Mouse (Mus musculus) limb, embryonic 11.5 days (tissue): Measurements from ENCODE around the gene Narfl. TPM values are rescaled to one million over a fixed set of nuclear protein-coding genes. Genes with fewer than 3 reads are reported as not detected.

Experiments
- ATAC-seq: fragments of 200-750 bp; cut with Nextera tagmentation; 2 replicates; pipeline ENCODE4 v1.8.0; 2017; ENCODE audit warnings: low read depth; ENCODE audit not compliant: insufficient number of reproducible peaks, low FRiP score, low TSS enrichment
- DNase-seq: peaks from one replicate; pipeline ENCODE4 v3.0.0-alpha.2; 2015; ENCODE audit warnings: low spot score
- H3K27ac ChIP-seq: fragments of 300-500 bp; sonication (generic); replicated peaks from 2 replicates; pipeline ENCODE4 v1.5.1; 2014; ENCODE audit warnings: low read depth, mild to moderate bottlenecking, low read length
- H3K27me3 ChIP-seq: fragments of 300-500 bp; sonication (generic); 2 replicates; pipeline ENCODE4 v1.6.1; 2014; ENCODE audit warnings: mild to moderate bottlenecking, low read length, mixed read lengths; ENCODE audit not compliant: control insufficient read depth, insufficient read depth
- H3K36me3 ChIP-seq: fragments of 300-500 bp; sonication (generic); 2 replicates; pipeline ENCODE4 v1.6.1; 2014; ENCODE audit warnings: mild to moderate bottlenecking, low read length, moderate library complexity, mixed read lengths; ENCODE audit not compliant: control insufficient read depth, insufficient read depth
- H3K4me1 ChIP-seq: fragments of 300-500 bp; sonication (generic); 2 replicates; pipeline ENCODE4 v1.6.1; 2014; ENCODE audit warnings: low read length, mixed read lengths; ENCODE audit not compliant: control insufficient read depth, insufficient read depth
- H3K4me2 ChIP-seq: fragments of 300-500 bp; sonication (generic); 2 replicates; pipeline ENCODE4 v1.6.1; 2014; ENCODE audit warnings: low read depth, mild to moderate bottlenecking, moderate library complexity; ENCODE audit not compliant: severe bottlenecking
- H3K4me3 ChIP-seq: fragments of 300-500 bp; sonication (generic); 2 replicates; pipeline ENCODE4 v1.5.1; 2014; ENCODE audit warnings: low read depth, low read length
- H3K9ac ChIP-seq: fragments of 300-500 bp; sonication (generic); 2 replicates; pipeline ENCODE4 v1.6.1; 2014; ENCODE audit warnings: mild to moderate bottlenecking, low read length
- H3K9me3 ChIP-seq: fragments of 300-500 bp; sonication (generic); 2 replicates; pipeline ENCODE4 v1.6.1; 2016; ENCODE audit warnings: low read length; ENCODE audit not compliant: control insufficient read depth
- WGBS: fragments of 180-500 bp; shearing (Covaris S2); extraction: QIAGEN DNeasy Blood & Tissue Kit; methylation state at CpG from one replicate; pipeline ENCODE4 v1.1.7; 2014; 5-methylcytosine and 5-hydroxymethylcytosine counted together
- polyA plus RNA-seq: library from polyadenylated mRNA; unstranded; fragments of >200 nt; fragmentation: Nextera tagmentation; extraction: Ambion mirVana; gene quantifications from 2 replicates; pipeline ENCODE4 v1.2.1, GENCODE M21; 2014

The Narfl gene
- polyA plus RNA-seq, 1 experiment from 2014 or later: 23.6 TPM

GRCm38 (mm10) chr17:25791320-25791842 is 17.8 kb downstream of the Narfl start:
- no peaks in the 10 kb centered on the region for H3K9me3 ChIP-seq
- peak overlapping the region; percentile 71 for H3K9ac ChIP-seq
- DNase-seq (no peak), ATAC-seq (peak; percentile 1; the same call in 1 of the 2 replicates)
- H3K4me2 ChIP-seq: peak overlapping the region; percentile 90
- H3K4me3 ChIP-seq: peak overlapping the region; percentile 66
- no peaks in the 10 kb centered on the region for H3K27me3 ChIP-seq
- 0 out of 2 replicates have a peak, but pooled peaks cover 11% of the 10 kb centered on the region for H3K36me3 ChIP-seq
- peak overlapping the region; percentile 79 for H3K27ac ChIP-seq
- peaks cover 30% of the 10 kb centered on the region for H3K4me1 ChIP-seq
- WGBS: 32% methylated on average over 19 of the region's 19 CpGs

- H3K27me3 ChIP-seq: no peaks in the 10 kb centered on the region
- 0 out of 2 replicates have a peak, but pooled peaks cover 11% of the 10 kb centered on the region for H3K36me3 ChIP-seq
- peaks cover 30% of the 10 kb centered on the region for H3K4me1 ChIP-seq
- peak; percentile 91 for DNase-seq
- under 1% methylated on average over 45 of the region's 45 CpGs for WGBS
- no peaks in the 10 kb centered on the region for H3K9me3 ChIP-seq
- peak overlapping the region; percentile 90 for H3K4me2 ChIP-seq
- peak overlapping the region; percentile 79 for H3K27ac ChIP-seq
- peak overlapping the region; percentile 71 for H3K9ac ChIP-seq
- peak; percentile 26 for ATAC-seq
- H3K4me3 ChIP-seq: peak overlapping the region; percentile 66
Observed at GRCm38 (mm10) chr17:25791843-25792527, 18.4 kb downstream of the Narfl start.

DNA sequence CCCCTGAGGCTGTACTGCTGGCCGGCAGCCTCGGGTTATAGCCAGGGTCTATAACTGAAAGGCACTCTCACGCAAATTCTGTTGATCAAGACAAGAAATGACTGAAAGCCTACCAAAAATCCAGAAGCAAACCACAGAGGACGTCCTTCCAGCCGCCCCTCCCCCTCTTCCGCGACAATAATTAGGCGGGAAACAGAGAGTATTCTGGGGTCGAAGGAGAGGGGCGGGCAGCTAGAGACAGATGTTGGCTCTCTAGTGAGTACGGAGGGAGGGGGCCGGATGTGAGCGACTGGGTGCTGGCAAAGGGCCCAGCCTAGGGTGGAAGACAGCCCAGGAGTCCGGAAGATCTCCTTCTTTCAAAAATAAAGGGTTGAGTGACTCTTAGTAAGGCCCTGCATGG is 19.0 kb downstream of the Narfl start, which contains the start of gene Fam173a:
Gene Fam173a (minus strand): TSS at position 287 of the 400 bp plus-strand sequence.
- H3K27ac ChIP-seq: peak within 1 kb of the TSS; percentile 79
- H3K4me1 ChIP-seq: peaks cover 34% of the 10 kb centered on the region
- H3K27me3 ChIP-seq: no peaks in the 10 kb centered on the region
- 0 out of 2 replicates have a peak, but pooled peaks cover 10% of the 10 kb centered on the region for H3K36me3 ChIP-seq
- peak within 1 kb of the TSS; percentile 66 for H3K4me3 ChIP-seq
- no peak for ATAC-seq
- no peaks in the 10 kb centered on the region for H3K9me3 ChIP-seq
- peak within 1 kb of the TSS; percentile 71 for H3K9ac ChIP-seq
- under 1% methylated on average over 14 of the region's 14 CpGs for WGBS
- H3K4me2 ChIP-seq: peak within 1 kb of the TSS; percentile 90
- peak; percentile 76 for DNase-seq

DNA sequence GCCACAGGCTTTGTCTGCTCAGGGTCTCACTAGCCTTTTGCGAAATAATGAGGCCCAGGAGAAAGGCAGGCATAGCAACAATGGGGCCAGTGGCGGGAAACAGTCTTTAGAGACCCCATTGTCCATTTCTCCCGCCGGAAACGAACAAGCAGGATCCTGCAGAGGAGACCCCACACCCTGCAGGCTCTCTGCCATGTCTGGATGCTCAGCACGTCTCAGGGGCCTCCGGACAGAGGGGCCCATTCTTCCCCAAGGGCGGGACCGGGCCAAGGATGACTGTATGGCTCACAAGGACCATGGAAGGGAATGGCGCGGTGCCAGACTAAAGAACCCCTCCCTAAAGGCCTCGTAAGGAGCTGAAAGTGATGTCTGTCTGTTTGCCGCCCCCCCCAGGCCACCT is 20.6 kb downstream of the Narfl start:
- 0 out of 2 replicates have a peak, but pooled peaks cover 3% of the 10 kb centered on the region for H3K36me3 ChIP-seq
- DNase-seq: no peak
- no peak overlapping the region for H3K9ac ChIP-seq
- H3K27me3 ChIP-seq: no peaks in the 10 kb centered on the region
- ATAC-seq: no peak
- H3K9me3 ChIP-seq: no peaks in the 10 kb centered on the region
- WGBS: 86% methylated on average over 13 of the region's 13 CpGs
- H3K27ac ChIP-seq: no peak overlapping the region
- H3K4me2 ChIP-seq: no peak overlapping the region
- no peak overlapping the region for H3K4me3 ChIP-seq
- H3K4me1 ChIP-seq: peaks cover 35% of the 10 kb centered on the region

GRCm38 (mm10) chr17:25794998-25795397 is 21.4 kb downstream of the Narfl start:
- Histone ChIP-seq H3K4me1 (peaks cover 35% of the 10 kb centered on the region), H3K27me3 (no peaks in the 10 kb centered on the region), H3K9me3 (no peaks in the 10 kb centered on the region), H3K4me2 (peak overlapping the region; percentile 99; the same call in 1 of the 2 replicates), H3K36me3 (no peaks in the 10 kb centered on the region), H3K9ac (no peak overlapping the region), H3K27ac (no peak overlapping the region), H3K4me3 (no peak overlapping the region)
- WGBS: 87% methylated on average over 17 of the region's 17 CpGs
- no peak for DNase-seq
- ATAC-seq: no peak

GRCm38 (mm10) chr17:25795609-25796092 is 22.1 kb downstream of the Narfl start, which contains the start of gene AC134908.4:
Gene AC134908.4, minus strand, starts transcription at chr17:25795659.
- peak; percentile 69 for DNase-seq
- Histone ChIP-seq H3K4me2 (peak within 1 kb of the TSS; percentile 99), H3K27ac (peak within 1 kb of the TSS; percentile 57), H3K9ac (peak within 1 kb of the TSS; percentile 79), H3K27me3 (no peaks in the 10 kb centered on the region), H3K36me3 (no peaks in the 10 kb centered on the region), H3K9me3 (no peaks in the 10 kb centered on the region), H3K4me1 (peaks cover 35% of the 10 kb centered on the region), H3K4me3 (peak within 1 kb of the TSS; percentile 76)
- WGBS: 6% methylated on average over 6 of the region's 6 CpGs
- peak; percentile 3; the same call in 1 of the 2 replicates for ATAC-seq

- Histone ChIP-seq H3K4me3 (peak overlapping the region; percentile 76), H3K4me2 (peak overlapping the region; percentile 99), H3K9me3 (no peaks in the 10 kb centered on the region), H3K27ac (peak overlapping the region; percentile 57), H3K27me3 (no peaks in the 10 kb centered on the region), H3K4me1 (peaks cover 33% of the 10 kb centered on the region), H3K9ac (peak overlapping the region; percentile 79), H3K36me3 (no peaks in the 10 kb centered on the region)
- DNase-seq (peak; percentile 52), ATAC-seq (peak; percentile 26; the same call in 1 of the 2 replicates)
- WGBS: under 1% methylated on average over 37 of the region's 37 CpGs
Observed at GRCm38 (mm10) chr17:25796211-25796771, 22.7 kb downstream of the Narfl start.

GRCm38 (mm10) chr17:25796951-25797369 is 23.4 kb downstream of the Narfl start, which contains the start of gene Metrn:
Gene Metrn, minus strand, starts transcription at chr17:25797136.
- Histone ChIP-seq H3K4me3 (peak within 1 kb of the TSS; percentile 76), H3K36me3 (no peaks in the 10 kb centered on the region), H3K9ac (peak within 1 kb of the TSS; percentile 79), H3K27me3 (no peaks in the 10 kb centered on the region), H3K4me2 (peak within 1 kb of the TSS; percentile 99), H3K4me1 (peaks cover 30% of the 10 kb centered on the region), H3K9me3 (no peaks in the 10 kb centered on the region), H3K27ac (peak within 1 kb of the TSS; percentile 57)
- ATAC-seq (peak; percentile 82; the same call in 1 of the 2 replicates), DNase-seq (peak; percentile 95)
- under 1% methylated on average over 34 of the region's 35 CpGs for WGBS
